Mouse (Mus musculus) left cerebral cortex, adult 9 months (tissue): ENCODE results near the gene Rorc.

Source experiments
- DNase-seq, 2 experiments: peaks; one replicate each; pipeline ENCODE4 v3.0.0; 2022; ENCODE audit warnings: low spot score in 2 of 2

Rorc gene

GRCm38 (mm10) chr3:94430980-94431379, 58.4 kb downstream of the Rorc start:
- DNase-seq: no peak

DNA sequence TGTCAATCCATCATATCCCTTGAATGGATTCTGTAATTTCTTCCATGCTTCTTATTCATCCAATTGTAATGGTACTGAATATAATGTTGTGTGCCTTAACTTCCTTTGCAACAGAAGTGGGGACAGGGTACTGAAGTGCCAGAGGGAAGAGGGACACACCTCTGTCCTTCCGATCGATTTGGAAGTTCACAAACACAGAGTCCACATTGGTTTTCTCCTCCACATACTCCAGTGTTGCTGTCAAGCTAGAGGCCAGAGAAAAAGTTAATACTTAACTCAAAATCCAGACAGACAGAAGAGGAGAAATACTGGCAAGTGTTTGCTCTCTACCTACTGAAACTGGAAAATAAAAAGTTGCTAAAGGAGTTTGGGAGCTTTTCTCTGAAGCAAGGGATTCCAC, 61.7 kb downstream of the Rorc start:
- no peak for DNase-seq

DNA sequence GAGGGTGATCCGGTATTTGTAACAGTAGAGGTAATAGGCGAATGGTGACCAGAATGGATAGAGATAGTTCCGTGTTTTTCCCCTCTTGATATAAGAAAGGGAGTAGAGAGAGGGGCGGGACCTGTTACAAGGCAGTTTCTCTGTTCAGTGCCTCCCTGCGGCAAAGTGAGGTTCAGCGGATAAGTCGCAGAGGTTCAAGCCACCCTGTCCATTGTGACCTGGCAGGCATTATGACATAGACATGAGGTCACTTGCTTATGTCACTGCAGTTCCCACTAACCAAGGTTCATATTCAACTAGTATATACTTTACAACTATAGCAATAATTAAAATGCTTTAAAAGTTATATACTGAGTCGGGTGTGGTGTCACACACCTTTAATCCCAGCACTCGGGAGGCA, 63.8 kb downstream of the Rorc start:
- no peak for DNase-seq

GRCm38 (mm10) chr3:94441182-94441581, 68.6 kb downstream of the Rorc start:
- DNase-seq: no peak

- DNase-seq: peak; percentile 69 to 94
Observed at GRCm38 (mm10) chr3:94442951-94443596, 70.5 kb downstream of the Rorc start, which contains the start of gene Mrpl9. Mrpl9 (plus strand) TSS chr3:94443318.

- peak in 1 of 2 experiments; percentile 23 for DNase-seq
Observed at GRCm38 (mm10) chr3:94443597-94443964, 71.0 kb downstream of the Rorc start, which contains the start of gene Oaz3. Oaz3 (minus strand) TSS chr3:94443915.
